Mouse (Mus musculus) lung, adult 10 weeks (tissue): ENCODE results near the gene Kdm7a. TPM values are rescaled to one million over a fixed set of nuclear protein-coding genes. Genes with fewer than 3 reads are reported as not detected.

Experiments
- polyA plus RNA-seq: library from polyadenylated mRNA; stranded (reverse); fragments of 350-450 nt; fragmentation: Illumina TruSeq; extraction: RNeasy Lipid Tissue Mini Kit (QIAGEN cat#74804); gene quantifications from one replicate; pipeline ENCODE4 v1.2.3, GENCODE M21; 2014; ENCODE audit warnings: low read depth, low replicate concordance; ENCODE audit not compliant: insufficient read depth

Gene Kdm7a
- polyA plus RNA-seq, result 4.2 TPM

DNA sequence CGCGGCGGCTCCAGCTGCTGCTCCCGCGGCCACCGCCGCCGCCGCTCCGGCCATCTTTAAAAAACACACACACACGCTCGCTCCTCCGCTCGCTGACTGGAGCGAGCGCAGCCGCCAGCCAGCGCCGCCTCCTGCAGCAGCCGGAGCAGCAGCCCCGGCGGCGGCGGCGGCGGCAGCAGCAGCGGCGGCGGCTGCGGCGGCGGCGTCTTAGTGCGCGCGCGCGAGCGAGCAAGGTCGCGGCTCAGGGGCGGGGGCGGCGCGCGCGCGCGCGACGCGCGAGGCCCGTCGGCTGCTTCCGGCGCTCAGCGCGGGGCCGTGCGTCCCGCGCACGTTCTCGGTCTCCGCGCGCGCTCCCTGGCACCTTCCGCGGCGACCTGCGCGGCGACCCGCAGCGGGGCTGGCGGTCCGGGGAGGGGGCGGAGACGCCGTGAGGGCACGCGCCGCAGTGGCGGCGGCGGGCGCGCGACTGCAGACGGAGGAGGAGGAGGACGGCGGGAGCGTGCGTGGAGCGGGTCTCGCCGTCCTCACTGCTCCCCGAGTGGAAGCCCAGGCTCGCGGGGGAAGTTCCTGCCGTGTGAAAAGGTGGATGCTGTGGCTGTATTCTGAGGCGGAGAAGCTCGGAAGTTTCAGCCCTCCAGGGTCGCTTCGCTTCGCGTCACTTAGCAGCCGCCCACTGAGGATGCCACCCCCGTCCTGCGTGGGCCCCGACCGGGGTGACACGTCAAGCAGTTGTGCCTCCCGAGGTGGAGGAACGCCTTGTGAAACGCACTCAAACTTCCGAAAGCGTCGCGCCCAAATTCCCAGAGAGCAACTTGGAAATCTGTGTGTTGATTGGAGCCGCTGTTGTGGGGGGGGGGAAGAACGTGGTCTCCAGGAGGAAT, at the start of gene Kdm7a:
TSS of gene Kdm7a (minus strand) at position 209 of the 881 bp plus-strand sequence.

DNA sequence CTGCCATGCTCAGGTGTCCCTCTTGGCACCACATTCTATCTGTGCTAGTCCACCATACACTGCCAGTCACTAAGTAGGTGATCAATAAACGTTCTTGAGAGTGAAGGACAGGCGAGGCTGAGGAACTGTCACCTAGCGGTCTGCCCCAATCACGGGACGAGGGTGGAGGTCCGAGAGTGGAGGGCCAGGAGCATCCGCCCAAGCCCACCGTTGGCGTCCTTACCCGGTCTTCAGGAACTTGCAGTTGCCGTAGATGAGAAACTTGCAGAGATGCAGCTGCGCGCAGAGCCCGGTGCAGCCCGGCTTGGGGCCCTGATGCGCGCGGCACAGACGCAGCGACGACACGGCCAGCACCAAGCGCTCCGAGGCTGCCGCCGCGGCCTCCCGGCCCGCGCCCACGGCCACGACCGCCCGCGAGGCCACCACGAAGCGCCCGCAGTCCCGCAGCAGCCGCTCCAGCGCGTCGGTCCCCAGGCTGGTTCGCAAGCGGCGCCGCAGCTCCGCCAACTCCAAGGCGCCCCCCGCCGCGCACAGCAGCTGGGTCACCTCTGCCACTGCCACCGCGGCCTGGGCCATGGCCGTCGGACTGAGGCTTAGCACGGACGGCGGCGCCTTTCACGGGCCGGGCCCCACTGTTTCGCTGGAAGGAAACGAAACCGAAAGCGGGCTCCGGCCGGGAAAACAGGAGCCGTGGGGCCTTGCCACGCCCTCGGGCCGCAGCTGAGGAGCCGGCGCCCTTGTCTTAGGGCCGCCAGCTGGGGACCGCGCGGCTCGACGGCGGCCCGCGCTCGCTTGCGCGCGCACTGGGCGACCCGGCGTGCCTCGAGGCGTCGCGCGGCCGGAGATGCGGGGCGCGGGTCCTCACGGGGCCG, 88.8 kb downstream of the Kdm7a start, which contains the start of gene Parp12:
TSS of gene Parp12 (minus strand) at position 766 of the 872 bp plus-strand sequence.

Other genes with a start within 250 kb of the Kdm7a start
- gene Parp12, start 88.4 kb downstream of the Kdm7a start, polyA plus RNA-seq, result 22.7 TPM
- gene Slc37a3, start 170.9 kb upstream of the Kdm7a start, polyA plus RNA-seq, result 15.9 TPM
- gene Rab19, start 174.4 kb upstream of the Kdm7a start, polyA plus RNA-seq, result 7.9 TPM
- gene Mkrn1, start 213.7 kb upstream of the Kdm7a start, polyA plus RNA-seq, result 53.3 TPM